Mouse (Mus musculus) liver, embryonic 15.5 days (tissue): ENCODE measurements around the gene Ift52. TPM values are rescaled to one million over a fixed set of nuclear protein-coding genes. Genes with fewer than 3 reads are reported as not detected.

Experiments used
- ATAC-seq: fragments of 200-750 bp; cut with Nextera tagmentation; 2 replicates; pipeline ENCODE4 v1.8.0; 2017; ENCODE audit warnings: moderate number of reproducible peaks, mild to moderate bottlenecking, moderate library complexity; ENCODE audit not compliant: insufficient read depth
- H3K27ac ChIP-seq: fragments of 300-500 bp; sonication (generic); replicated peaks from 2 replicates; pipeline ENCODE4 v1.5.1; 2015; ENCODE audit warnings: mild to moderate bottlenecking, inconsistent platforms
- H3K27me3 ChIP-seq: fragments of 300-500 bp; sonication (generic); 2 replicates; pipeline ENCODE4 v1.6.1; 2015; ENCODE audit warnings: mild to moderate bottlenecking, inconsistent platforms
- H3K36me3 ChIP-seq: fragments of 300-500 bp; sonication (generic); replicated peaks from 2 replicates; pipeline ENCODE4 v1.6.1; 2015; ENCODE audit warnings: moderate library complexity, mild to moderate bottlenecking, inconsistent platforms
- H3K4me1 ChIP-seq: fragments of 300-500 bp; sonication (generic); replicated peaks from 2 replicates; pipeline ENCODE4 v1.6.1; 2015; ENCODE audit warnings: inconsistent platforms
- H3K4me2 ChIP-seq: fragments of 300-500 bp; sonication (generic); 2 replicates; pipeline ENCODE4 v1.6.1; 2015; ENCODE audit warnings: moderate library complexity, mild to moderate bottlenecking, inconsistent platforms
- H3K4me3 ChIP-seq: fragments of 300-500 bp; sonication (generic); replicated peaks from 2 replicates; pipeline ENCODE4 v1.5.1; 2015; ENCODE audit warnings: mild to moderate bottlenecking, inconsistent platforms
- H3K9ac ChIP-seq: fragments of 300-500 bp; sonication (generic); 2 replicates; pipeline ENCODE4 v1.6.1; 2015; ENCODE audit warnings: moderate library complexity, mild to moderate bottlenecking, inconsistent platforms
- H3K9me3 ChIP-seq: fragments of 300-500 bp; sonication (generic); replicated peaks from 2 replicates; pipeline ENCODE4 v1.6.1; 2016; ENCODE audit warnings: inconsistent platforms
- WGBS: fragments of 180-500 bp; shearing (Covaris S2); methylation state at CpG from one replicate; pipeline ENCODE4 v1.1.7; 2015; ENCODE audit warnings: mixed read lengths; ENCODE audit not compliant: insufficient replicate concordance; 5-methylcytosine and 5-hydroxymethylcytosine counted together
- polyA plus RNA-seq: library from polyadenylated mRNA; unstranded; fragments of >200 nt; fragmentation: Nextera tagmentation; extraction: Ambion mirVana; gene quantifications from 2 replicates; pipeline ENCODE4 v1.2.1, GENCODE M21; 2015

Gene Ift52
- polyA plus RNA-seq = 15.5 and 16.6 TPM in 2 replicates

- Histone ChIP-seq H3K27me3 (no peaks in the 10 kb centered on the region), H3K4me3 (peak within 1 kb of the TSS; percentile 96), H3K4me1 (peaks cover 17% of the 10 kb centered on the region), H3K9me3 (no peaks in the 10 kb centered on the region), H3K9ac (peak within 1 kb of the TSS; percentile 78), H3K4me2 (peak within 1 kb of the TSS; percentile 75), H3K36me3 (no peaks in the 10 kb centered on the region), H3K27ac (peak within 1 kb of the TSS; percentile 66)
- peak; percentile 95 for ATAC-seq
- under 1% methylated on average over 57 of the region's 57 CpGs for WGBS
These were observed at the start of gene Ift52 for GRCm38 (mm10) chr2:163016916-163017743. Gene Ift52, plus strand, starts transcription at chr2:163017354.

GRCm38 (mm10) chr2:162968357-162968756 lies 48.8 kb upstream of the Ift52 start:
- Histone ChIP-seq H3K4me1 (peaks cover 6% of the 10 kb centered on the region), H3K9me3 (no peaks in the 10 kb centered on the region), H3K27ac (no peak overlapping the region), H3K4me3 (no peak overlapping the region), H3K4me2 (no peak overlapping the region), H3K27me3 (no peaks in the 10 kb centered on the region), H3K36me3 (no peaks in the 10 kb centered on the region), H3K9ac (no peak overlapping the region)
- WGBS = 9% methylated on average over 5 of the region's 5 CpGs
- 0 out of 2 replicates have a peak, but pooled peaks have one; percentile 23 for ATAC-seq

GRCm38 (mm10) chr2:162969101-162969500 lies 48.1 kb upstream of the Ift52 start:
- Histone ChIP-seq H3K27ac (no peak overlapping the region), H3K36me3 (no peaks in the 10 kb centered on the region), H3K27me3 (no peaks in the 10 kb centered on the region), H3K4me3 (no peak overlapping the region), H3K9ac (no peak overlapping the region), H3K4me1 (peaks cover 11% of the 10 kb centered on the region), H3K4me2 (no peak overlapping the region), H3K9me3 (no peaks in the 10 kb centered on the region)
- WGBS = 56% methylated on average over 3 of the region's 3 CpGs
- ATAC-seq = no peak

- Histone ChIP-seq H3K4me3 (no peak overlapping the region), H3K4me2 (no peak overlapping the region), H3K27me3 (no peaks in the 10 kb centered on the region; the same call in 1 of the 2 replicates), H3K27ac (no peak overlapping the region), H3K9ac (no peak overlapping the region), H3K4me1 (peaks cover 11% of the 10 kb centered on the region), H3K9me3 (no peaks in the 10 kb centered on the region), H3K36me3 (no peaks in the 10 kb centered on the region)
- no peak for ATAC-seq
- WGBS = 72% methylated on average over 6 of the region's 6 CpGs
These were observed 46.3 kb upstream of the Ift52 start for GRCm38 (mm10) chr2:162970896-162971295.

GRCm38 (mm10) chr2:162972752-162973151 lies 44.4 kb upstream of the Ift52 start:
- Histone ChIP-seq H3K4me2 (no peak overlapping the region), H3K9me3 (no peaks in the 10 kb centered on the region), H3K27me3 (no peaks in the 10 kb centered on the region; the same call in 1 of the 2 replicates), H3K36me3 (no peaks in the 10 kb centered on the region), H3K4me1 (peaks cover 15% of the 10 kb centered on the region), H3K9ac (no peak overlapping the region), H3K4me3 (no peak overlapping the region), H3K27ac (no peak overlapping the region)
- WGBS = 17% methylated on average over 7 of the region's 7 CpGs
- ATAC-seq = peak; percentile 61; the same call in 1 of the 2 replicates

- Histone ChIP-seq H3K27me3 (no peaks in the 10 kb centered on the region; the same call in 1 of the 2 replicates), H3K9ac (no peak overlapping the region), H3K27ac (no peak overlapping the region), H3K36me3 (no peaks in the 10 kb centered on the region), H3K4me1 (peaks cover 15% of the 10 kb centered on the region), H3K4me3 (no peak overlapping the region), H3K4me2 (no peak overlapping the region), H3K9me3 (no peaks in the 10 kb centered on the region)
- no peak for ATAC-seq
- 62% methylated on average over 5 of the region's 5 CpGs for WGBS
These were observed 43.9 kb upstream of the Ift52 start for GRCm38 (mm10) chr2:162973206-162973605.

- ATAC-seq = no peak
- H3K4me1 ChIP-seq = peaks cover 15% of the 10 kb centered on the region
- WGBS = 43% methylated on average over 11 of the region's 11 CpGs
- H3K9ac ChIP-seq = no peak overlapping the region
- H3K4me3 ChIP-seq = no peak overlapping the region
- no peak overlapping the region for H3K4me2 ChIP-seq
- H3K27ac ChIP-seq = no peak overlapping the region
- H3K36me3 ChIP-seq = no peaks in the 10 kb centered on the region
- H3K27me3 ChIP-seq = no peaks in the 10 kb centered on the region; the same call in 1 of the 2 replicates
- H3K9me3 ChIP-seq = no peaks in the 10 kb centered on the region
These were observed 43.5 kb upstream of the Ift52 start for GRCm38 (mm10) chr2:162973637-162974036.

- ATAC-seq = no peak
- Histone ChIP-seq H3K4me2 (no peak overlapping the region), H3K27me3 (no peaks in the 10 kb centered on the region; the same call in 1 of the 2 replicates), H3K36me3 (no peaks in the 10 kb centered on the region), H3K9me3 (no peaks in the 10 kb centered on the region), H3K27ac (no peak overlapping the region), H3K9ac (no peak overlapping the region), H3K4me1 (peaks cover 15% of the 10 kb centered on the region), H3K4me3 (no peak overlapping the region)
- 63% methylated on average over 11 of the region's 11 CpGs for WGBS
These were observed 41.9 kb upstream of the Ift52 start for GRCm38 (mm10) chr2:162975157-162975775.

- H3K4me1 ChIP-seq = peaks cover 15% of the 10 kb centered on the region
- H3K4me2 ChIP-seq = no peak overlapping the region
- no peak overlapping the region for H3K27ac ChIP-seq
- H3K27me3 ChIP-seq = no peaks in the 10 kb centered on the region; the same call in 1 of the 2 replicates
- no peaks in the 10 kb centered on the region for H3K9me3 ChIP-seq
- 55% methylated on average over 4 of the region's 4 CpGs for WGBS
- no peaks in the 10 kb centered on the region for H3K36me3 ChIP-seq
- no peak overlapping the region for H3K9ac ChIP-seq
- ATAC-seq = no peak
- no peak overlapping the region for H3K4me3 ChIP-seq
These were observed 41.2 kb upstream of the Ift52 start for GRCm38 (mm10) chr2:162976001-162976400.

GRCm38 (mm10) chr2:162984381-162984780 lies 32.8 kb upstream of the Ift52 start:
- no peak overlapping the region for H3K27ac ChIP-seq
- no peak overlapping the region for H3K9ac ChIP-seq
- no peak overlapping the region for H3K4me3 ChIP-seq
- no peak for ATAC-seq
- no peaks in the 10 kb centered on the region for H3K27me3 ChIP-seq
- H3K36me3 ChIP-seq = no peaks in the 10 kb centered on the region
- H3K4me1 ChIP-seq = 0 out of 2 replicates have a peak, but pooled peaks cover 6% of the 10 kb centered on the region
- no peak overlapping the region for H3K4me2 ChIP-seq
- H3K9me3 ChIP-seq = no peaks in the 10 kb centered on the region
- WGBS = 69% methylated on average over 6 of the region's 6 CpGs

- Histone ChIP-seq H3K36me3 (no peaks in the 10 kb centered on the region), H3K27me3 (no peaks in the 10 kb centered on the region), H3K9me3 (no peaks in the 10 kb centered on the region), H3K4me1 (0 out of 2 replicates have a peak, but pooled peaks cover 6% of the 10 kb centered on the region), H3K4me2 (no peak overlapping the region), H3K4me3 (no peak overlapping the region), H3K27ac (0 out of 2 replicates have a peak overlapping the region, but pooled peaks have one; percentile 29), H3K9ac (no peak overlapping the region)
- WGBS = 51% methylated on average over 3 of the region's 3 CpGs
- ATAC-seq = no peak; the same call in 1 of the 2 replicates
These were observed 31.2 kb upstream of the Ift52 start for GRCm38 (mm10) chr2:162985923-162986322.
